Mouse (Mus musculus) intestine, postnatal 0 days (tissue): ENCODE results near the gene Gpr157. TPM values are rescaled to one million over a fixed set of nuclear protein-coding genes. Genes with fewer than 3 reads are reported as not detected.

Experiments used
- ATAC-seq: fragments of 200-750 bp; cut with Nextera tagmentation; 2 replicates; pipeline ENCODE4 v1.8.0; 2017; ENCODE audit warnings: mild to moderate bottlenecking, moderate TSS enrichment, moderate library complexity
- H3K27ac ChIP-seq: fragments of 300-500 bp; sonication (generic); 2 replicates; pipeline ENCODE4 v1.5.1; 2014; ENCODE audit warnings: mild to moderate bottlenecking, low read depth, low read length, moderate library complexity
- H3K27me3 ChIP-seq: fragments of 300-500 bp; sonication (generic); replicated peaks from 2 replicates; pipeline ENCODE4 v1.6.1; 2014; ENCODE audit warnings: low read length, mixed read lengths; ENCODE audit not compliant: control insufficient read depth, insufficient read depth
- H3K36me3 ChIP-seq: fragments of 300-500 bp; sonication (generic); 2 replicates; pipeline ENCODE4 v1.6.1; 2014; ENCODE audit warnings: mild to moderate bottlenecking, moderate library complexity; ENCODE audit not compliant: control insufficient read depth, insufficient read depth
- H3K4me1 ChIP-seq: fragments of 300-500 bp; sonication (generic); replicated peaks from 2 replicates; pipeline ENCODE4 v1.6.1; 2014; ENCODE audit warnings: antibody characterized with exemption, low read length, mixed read lengths; ENCODE audit not compliant: control insufficient read depth, insufficient read depth
- H3K4me2 ChIP-seq: fragments of 300-500 bp; sonication (generic); replicated peaks from 2 replicates; pipeline ENCODE4 v1.6.1; 2014; ENCODE audit warnings: low read depth, mild to moderate bottlenecking, moderate library complexity
- H3K4me3 ChIP-seq: fragments of 300-500 bp; sonication (generic); 2 replicates; pipeline ENCODE4 v1.5.1; 2014; ENCODE audit warnings: low read depth, low read length
- H3K9ac ChIP-seq: fragments of 300-500 bp; sonication (generic); 2 replicates; pipeline ENCODE4 v1.6.1; 2014; ENCODE audit warnings: mild to moderate bottlenecking, low read depth, low read length
- H3K9me3 ChIP-seq: fragments of 300-500 bp; sonication (generic); 2 replicates; pipeline ENCODE4 v1.6.1; 2016; ENCODE audit warnings: mixed run types; ENCODE audit not compliant: control insufficient read depth
- CTCF ChIP-seq: sonication (generic); IDR thresholded peaks from 2 replicates; pipeline ENCODE4 v1.5.1; 2016; ENCODE audit warnings: low read depth, mild to moderate bottlenecking, control low read depth, antibody characterized with exemption, moderate library complexity
- WGBS: fragments of 180-500 bp; shearing (Covaris S2); extraction: QIAGEN DNeasy Blood & Tissue Kit; methylation state at CpG from one replicate; pipeline ENCODE4 v1.1.7; 2014; 5-methylcytosine and 5-hydroxymethylcytosine counted together
- polyA plus RNA-seq: library from polyadenylated mRNA; unstranded; fragments of >200 nt; fragmentation: Nextera tagmentation; extraction: Ambion mirVana; gene quantifications from 2 replicates; pipeline ENCODE4 v1.2.1, GENCODE M21; 2015

Gene Gpr157
- polyA plus RNA-seq, 1 experiment from 2014 or later: 2.5 TPM

GRCm38 (mm10) chr4:150048038-150048437, 39.1 kb upstream of the Gpr157 start:
- H3K36me3 ChIP-seq: no peaks in the 10 kb centered on the region
- no peaks in the 10 kb centered on the region for H3K9me3 ChIP-seq
- TF ChIP-seq CTCF: no peak; the same call in 1 of the 2 replicates
- peak; percentile 42; the same call in 1 of the 2 replicates for ATAC-seq
- peaks cover 16% of the 10 kb centered on the region; the same call in 1 of the 2 replicates for H3K27me3 ChIP-seq
- no peak overlapping the region for H3K9ac ChIP-seq
- 0% methylated on average over 20 of the region's 20 CpGs for WGBS
- peak overlapping the region; percentile 92 for H3K4me2 ChIP-seq
- H3K4me3 ChIP-seq: peak overlapping the region; percentile 49
- H3K4me1 ChIP-seq: no peaks in the 10 kb centered on the region; the same call in 1 of the 2 replicates
- H3K27ac ChIP-seq: no peak overlapping the region

- no peak overlapping the region for H3K27ac ChIP-seq
- H3K36me3 ChIP-seq: no peaks in the 10 kb centered on the region
- H3K4me2 ChIP-seq: peak overlapping the region; percentile 92
- peak; percentile 35 for ATAC-seq
- H3K4me3 ChIP-seq: peak overlapping the region; percentile 49
- no peaks in the 10 kb centered on the region; the same call in 1 of the 2 replicates for H3K4me1 ChIP-seq
- WGBS: under 1% methylated on average over 49 of the region's 49 CpGs
- TF ChIP-seq CTCF: no peak
- peak overlapping the region; percentile 38; the same call in 1 of the 2 replicates for H3K9ac ChIP-seq
- H3K9me3 ChIP-seq: no peaks in the 10 kb centered on the region
- peaks cover 16% of the 10 kb centered on the region; the same call in 1 of the 2 replicates for H3K27me3 ChIP-seq
Measured at GRCm38 (mm10) chr4:150048478-150049156, 38.5 kb upstream of the Gpr157 start.

- no peak for TF ChIP-seq CTCF
- no peaks in the 10 kb centered on the region for H3K36me3 ChIP-seq
- H3K4me3 ChIP-seq: peak overlapping the region; percentile 49
- H3K27me3 ChIP-seq: peaks cover 16% of the 10 kb centered on the region; the same call in 1 of the 2 replicates
- peak overlapping the region; percentile 92 for H3K4me2 ChIP-seq
- 29% methylated on average over 15 of the region's 15 CpGs for WGBS
- 0 out of 2 replicates have a peak, but pooled peaks have one; percentile 7 for ATAC-seq
- H3K4me1 ChIP-seq: no peaks in the 10 kb centered on the region; the same call in 1 of the 2 replicates
- peak overlapping the region; percentile 38; the same call in 1 of the 2 replicates for H3K9ac ChIP-seq
- no peaks in the 10 kb centered on the region for H3K9me3 ChIP-seq
- no peak overlapping the region for H3K27ac ChIP-seq
Measured at GRCm38 (mm10) chr4:150049157-150049513, 38.0 kb upstream of the Gpr157 start.

GRCm38 (mm10) chr4:150049564-150050226, 37.5 kb upstream of the Gpr157 start:
- peaks cover 16% of the 10 kb centered on the region; the same call in 1 of the 2 replicates for H3K27me3 ChIP-seq
- no peak overlapping the region for H3K9ac ChIP-seq
- H3K4me1 ChIP-seq: no peaks in the 10 kb centered on the region; the same call in 1 of the 2 replicates
- no peak for ATAC-seq
- TF ChIP-seq CTCF: peak; percentile 25
- H3K4me3 ChIP-seq: peak overlapping the region; percentile 49; the same call in 1 of the 2 replicates
- peak overlapping the region; percentile 92 for H3K4me2 ChIP-seq
- no peaks in the 10 kb centered on the region for H3K36me3 ChIP-seq
- no peaks in the 10 kb centered on the region for H3K9me3 ChIP-seq
- 30% methylated on average over 13 of the region's 13 CpGs for WGBS
- no peak overlapping the region for H3K27ac ChIP-seq

- Histone ChIP-seq H3K27ac (no peak overlapping the region), H3K27me3 (peaks cover 10% of the 10 kb centered on the region; the same call in 1 of the 2 replicates), H3K9me3 (no peaks in the 10 kb centered on the region), H3K4me3 (no peak overlapping the region), H3K36me3 (no peaks in the 10 kb centered on the region), H3K4me1 (no peaks in the 10 kb centered on the region; the same call in 1 of the 2 replicates), H3K4me2 (no peak overlapping the region), H3K9ac (no peak overlapping the region)
- no peak for TF ChIP-seq CTCF
- 78% methylated on average over 8 of the region's 8 CpGs for WGBS
- ATAC-seq: no peak
Measured at GRCm38 (mm10) chr4:150051514-150051913, 35.7 kb upstream of the Gpr157 start.

GRCm38 (mm10) chr4:150052380-150052779, 34.8 kb upstream of the Gpr157 start:
- Histone ChIP-seq H3K27ac (no peak overlapping the region), H3K9ac (no peak overlapping the region), H3K4me1 (no peaks in the 10 kb centered on the region; the same call in 1 of the 2 replicates), H3K27me3 (peaks cover 9% of the 10 kb centered on the region; the same call in 1 of the 2 replicates), H3K9me3 (no peaks in the 10 kb centered on the region), H3K4me2 (no peak overlapping the region), H3K4me3 (no peak overlapping the region), H3K36me3 (no peaks in the 10 kb centered on the region)
- 88% methylated on average over 3 of the region's 3 CpGs for WGBS
- TF ChIP-seq CTCF: no peak
- ATAC-seq: no peak
